Mouse (Mus musculus) layer of hippocampus, postnatal 25 days (tissue): ENCODE results near the gene Snx27. TPM values are rescaled to one million over a fixed set of nuclear protein-coding genes. Genes with fewer than 3 reads are reported as not detected.

ENCODE experiments used
- DNase-seq, 2 experiments: peaks; one replicate each; pipeline ENCODE4 v3.0.0; 2022; ENCODE audit warnings: mixed read lengths in 2 of 2, low spot score in 1 of 2; ENCODE audit errors: extremely low spot score in 1 of 2
- total RNA-seq, 2 experiments: library from RNA; stranded (reverse); gene quantifications; 2 replicates each; pipeline ENCODE4 v1.2.3; 2021

Gene Snx27
- total RNA-seq, 2 experiments from 2014 or later: 96.6 to 103 TPM

- DNase-seq: no peak
Measured at GRCm38 (mm10) chr3:94478591-94479169, 103.8 kb downstream of the Snx27 start.

- peak; percentile 39 to 69 for DNase-seq
Measured at GRCm38 (mm10) chr3:94477981-94478422, 104.5 kb downstream of the Snx27 start, which contains the start of gene Celf3. TSS of gene Celf3 (plus strand) at chr3:94478295.

GRCm38 (mm10) chr3:94477444-94477843, 105.1 kb downstream of the Snx27 start:
- DNase-seq: no peak

- DNase-seq: no peak
Measured at GRCm38 (mm10) chr3:94476301-94477035, 106.0 kb downstream of the Snx27 start.

GRCm38 (mm10) chr3:94473567-94474232, 108.8 kb downstream of the Snx27 start:
- no peak for DNase-seq

- DNase-seq: no peak
Measured at GRCm38 (mm10) chr3:94473115-94473505, 109.4 kb downstream of the Snx27 start.

GRCm38 (mm10) chr3:94472447-94473114, 109.9 kb downstream of the Snx27 start:
- no peak for DNase-seq

- DNase-seq: no peak
Measured at GRCm38 (mm10) chr3:94468931-94469330, 113.6 kb downstream of the Snx27 start.

GRCm38 (mm10) chr3:94465632-94466430, 116.7 kb downstream of the Snx27 start:
- peak; percentile 40 to 56 for DNase-seq

- DNase-seq: no peak
Measured at GRCm38 (mm10) chr3:94463926-94464578, 118.5 kb downstream of the Snx27 start.

GRCm38 (mm10) chr3:94459834-94460233, 122.7 kb downstream of the Snx27 start:
- DNase-seq: no peak

- DNase-seq: no peak
Measured at GRCm38 (mm10) chr3:94457055-94457454, 125.5 kb downstream of the Snx27 start.

- DNase-seq: peak; percentile 55 to 74
Measured at GRCm38 (mm10) chr3:94456529-94457000, 126.0 kb downstream of the Snx27 start.

GRCm38 (mm10) chr3:94449377-94449776, 133.1 kb downstream of the Snx27 start:
- DNase-seq: no peak

Other genes starting within 250 kb of the Snx27 start
- gene Them5, start 240.6 kb downstream of the Snx27 start, total RNA-seq: not detected
- gene C2cd4d, start 220.3 kb downstream of the Snx27 start, total RNA-seq: under 1 TPM; 0.54 to 0.56 TPM
- under 1 TPM; 0.52 to 0.57 TPM for gene Rorc, start 209.9 kb downstream of the Snx27 start, total RNA-seq
- 1 to 10 TPM in 1 of 2 experiments, under 1 TPM in 1; 0.99 to 1.1 TPM for gene Lingo4, start 184.2 kb downstream of the Snx27 start, total RNA-seq
- 10 to 100 TPM; 44.1 TPM for gene Tdrkh, start 169.4 kb downstream of the Snx27 start, total RNA-seq
- gene Mrpl9, start 139.4 kb downstream of the Snx27 start, total RNA-seq: 10 to 100 TPM; 42.1 to 46.8 TPM
- not detected for gene Oaz3, start 138.8 kb downstream of the Snx27 start, total RNA-seq
- 100 to 1,000 TPM; 165 to 198 TPM for gene Celf3, start 104.4 kb downstream of the Snx27 start, total RNA-seq
- gene Riiad1, start 102.4 kb downstream of the Snx27 start, total RNA-seq: 1 to 10 TPM; 5.8 to 6.9 TPM
- gene Gm10972, start 60.4 kb upstream of the Snx27 start, total RNA-seq: not detected
- 1 to 10 TPM; 2.0 to 2.2 TPM for gene Tuft1, start 76.2 kb upstream of the Snx27 start, total RNA-seq
- gene Selenbp2, start 110.8 kb upstream of the Snx27 start, total RNA-seq: 1 to 10 TPM in 1 of 2 experiments, not detected in 1; 1.0 TPM
- gene Cgn, start 203.8 kb upstream of the Snx27 start, total RNA-seq: 1 to 10 TPM; 3.1 to 3.2 TPM